Mouse (Mus musculus) brain, embryonic 18.5 days (tissue): ENCODE measurements at regions not wholly inside any gene's neighbourhood (a gene's known extent, or its start where the extent isn't known, plus 50 kb on each side); places are given as distances from the start of the nearest gene placed in this dataset.

Source experiments
- DNase-seq: peaks from one replicate; pipeline ENCODE4 v3.0.0-alpha.2; 2012; ENCODE audit warnings: low read depth, low spot score

- DNase-seq = no peak
These were observed 76.5 kb downstream of the Gja1 start for GRCm38 (mm10) chr10:56453578-56454069.

GRCm38 (mm10) chr10:56455867-56456468 lies 78.8 kb downstream of the Gja1 start:
- DNase-seq = no peak

GRCm38 (mm10) chr10:56468537-56468936 lies 91.4 kb downstream of the Gja1 start:
- no peak for DNase-seq

GRCm38 (mm10) chr10:56468993-56469712 lies 92.0 kb downstream of the Gja1 start:
- DNase-seq = no peak

- no peak for DNase-seq
These were observed 92.8 kb downstream of the Gja1 start for GRCm38 (mm10) chr10:56469895-56470294.

- no peak for DNase-seq
These were observed 97.8 kb downstream of the Gja1 start for GRCm38 (mm10) chr10:56474951-56475350.

- DNase-seq = no peak
These were observed 105.1 kb downstream of the Gja1 start for GRCm38 (mm10) chr10:56482156-56482716.

GRCm38 (mm10) chr10:56484931-56485330 lies 107.8 kb downstream of the Gja1 start:
- no peak for DNase-seq

GRCm38 (mm10) chr10:56485746-56486145 lies 108.6 kb downstream of the Gja1 start:
- DNase-seq = no peak

GRCm38 (mm10) chr10:56486584-56486983 lies 109.5 kb downstream of the Gja1 start:
- no peak for DNase-seq

- DNase-seq = no peak
These were observed 116.3 kb downstream of the Gja1 start for GRCm38 (mm10) chr10:56493461-56493860.

GRCm38 (mm10) chr10:56495352-56495751 lies 118.2 kb downstream of the Gja1 start:
- DNase-seq = no peak

GRCm38 (mm10) chr10:56519041-56519440 lies 141.9 kb downstream of the Gja1 start:
- no peak for DNase-seq

- no peak for DNase-seq
These were observed 148.7 kb downstream of the Gja1 start for GRCm38 (mm10) chr10:56525791-56526190.

- DNase-seq = no peak
These were observed 160.0 kb downstream of the Gja1 start for GRCm38 (mm10) chr10:56537091-56537490.

GRCm38 (mm10) chr10:56539827-56540511 lies 162.8 kb downstream of the Gja1 start:
- no peak for DNase-seq

- DNase-seq = no peak
These were observed 165.0 kb downstream of the Gja1 start for GRCm38 (mm10) chr10:56542106-56542505.

- no peak for DNase-seq
These were observed 168.9 kb downstream of the Gja1 start for GRCm38 (mm10) chr10:56545989-56546388.

GRCm38 (mm10) chr10:56546824-56547223 lies 169.7 kb downstream of the Gja1 start:
- no peak for DNase-seq

GRCm38 (mm10) chr10:56547825-56548224 lies 170.7 kb downstream of the Gja1 start:
- DNase-seq = no peak

- DNase-seq = no peak
These were observed 189.8 kb downstream of the Gja1 start for GRCm38 (mm10) chr10:56566836-56567442.

GRCm38 (mm10) chr10:56582065-56582464 lies 204.9 kb downstream of the Gja1 start:
- no peak for DNase-seq
